Mouse (Mus musculus) midbrain, embryonic 16.5 days (tissue): Measurements from ENCODE around the gene Pbxip1. TPM values are rescaled to one million over a fixed set of nuclear protein-coding genes. Genes with fewer than 3 reads are reported as not detected.

ENCODE experiments used
- ATAC-seq: fragments of 200-750 bp; cut with Nextera tagmentation; 2 replicates; pipeline ENCODE4 v1.8.0; 2017; ENCODE audit warnings: moderate TSS enrichment
- H3K27ac ChIP-seq: fragments of 300-500 bp; sonication (generic); 2 replicates; pipeline ENCODE4 v1.5.1; 2014; ENCODE audit warnings: mild to moderate bottlenecking, low read length, mixed read lengths
- H3K27me3 ChIP-seq: fragments of 300-500 bp; sonication (generic); 2 replicates; pipeline ENCODE4 v1.6.1; 2014; ENCODE audit warnings: low read depth, low read length, mixed read lengths; ENCODE audit not compliant: control insufficient read depth, insufficient read depth
- H3K36me3 ChIP-seq: fragments of 300-500 bp; sonication (generic); 2 replicates; pipeline ENCODE4 v1.6.1; 2014; ENCODE audit warnings: mild to moderate bottlenecking, low read length, moderate library complexity, mixed read lengths; ENCODE audit not compliant: control insufficient read depth, insufficient read depth
- H3K4me1 ChIP-seq: fragments of 300-500 bp; sonication (generic); 2 replicates; pipeline ENCODE4 v1.6.1; 2014; ENCODE audit warnings: mild to moderate bottlenecking, low read length, mixed read lengths; ENCODE audit not compliant: control insufficient read depth, insufficient read depth
- H3K4me2 ChIP-seq: fragments of 300-500 bp; sonication (generic); 2 replicates; pipeline ENCODE4 v1.6.1; 2014; ENCODE audit warnings: mild to moderate bottlenecking, low read length, mixed read lengths
- H3K4me3 ChIP-seq: fragments of 300-500 bp; sonication (generic); 2 replicates; pipeline ENCODE4 v1.5.1; 2014; ENCODE audit warnings: low read depth, mild to moderate bottlenecking, low read length, moderate library complexity, mixed read lengths
- H3K9ac ChIP-seq: fragments of 300-500 bp; sonication (generic); 2 replicates; pipeline ENCODE4 v1.6.1; 2014; ENCODE audit warnings: low read depth, low read length, mixed read lengths
- H3K9me3 ChIP-seq: fragments of 300-500 bp; sonication (generic); replicated peaks from 2 replicates; pipeline ENCODE4 v1.6.1; 2014; ENCODE audit warnings: mild to moderate bottlenecking, low read length, mixed read lengths; ENCODE audit not compliant: control insufficient read depth, poor library complexity, severe bottlenecking
- WGBS: fragments of 180-500 bp; shearing (Covaris S2); extraction: QIAGEN DNeasy Blood & Tissue Kit; methylation state at CpG from one replicate; pipeline ENCODE4 v1.1.7; 2014; 5-methylcytosine and 5-hydroxymethylcytosine counted together
- polyA plus RNA-seq: library from polyadenylated mRNA; unstranded; fragments of >200 nt; fragmentation: Nextera tagmentation; extraction: Ambion mirVana; gene quantifications from 2 replicates; pipeline ENCODE4 v1.2.1, GENCODE M21; 2015

Gene Pbxip1
- polyA plus RNA-seq, 1 experiment from 2014 or later = 18.5 TPM

- Histone ChIP-seq H3K9me3 (no peaks in the 10 kb centered on the region), H3K27me3 (no peaks in the 10 kb centered on the region; the same call in none of the 2 replicates), H3K4me1 (no peaks in the 10 kb centered on the region), H3K4me2 (no peak overlapping the region), H3K36me3 (no peaks in the 10 kb centered on the region), H3K9ac (no peak overlapping the region), H3K4me3 (no peak overlapping the region), H3K27ac (no peak overlapping the region)
- ATAC-seq = no peak
- 53% methylated on average over 20 of the region's 20 CpGs for WGBS
These were observed 50.6 kb downstream of the Pbxip1 start for GRCm38 (mm10) chr3:89486916-89487702.

- no peak for ATAC-seq
- Histone ChIP-seq H3K27me3 (no peaks in the 10 kb centered on the region; the same call in none of the 2 replicates), H3K4me3 (no peak overlapping the region), H3K4me2 (no peak overlapping the region), H3K27ac (no peak overlapping the region), H3K9ac (no peak overlapping the region), H3K4me1 (no peaks in the 10 kb centered on the region), H3K9me3 (no peaks in the 10 kb centered on the region), H3K36me3 (no peaks in the 10 kb centered on the region)
- WGBS = 88% methylated on average over 3 of the region's 3 CpGs
These were observed 54.3 kb downstream of the Pbxip1 start for GRCm38 (mm10) chr3:89490790-89491189.

GRCm38 (mm10) chr3:89491559-89491958 lies 55.1 kb downstream of the Pbxip1 start:
- no peaks in the 10 kb centered on the region for H3K36me3 ChIP-seq
- no peak overlapping the region for H3K4me3 ChIP-seq
- H3K9me3 ChIP-seq = no peaks in the 10 kb centered on the region
- 90% methylated on average over 5 of the region's 5 CpGs for WGBS
- no peak for ATAC-seq
- no peak overlapping the region for H3K27ac ChIP-seq
- H3K27me3 ChIP-seq = no peaks in the 10 kb centered on the region; the same call in 1 of the 2 replicates
- H3K4me2 ChIP-seq = no peak overlapping the region
- H3K9ac ChIP-seq = no peak overlapping the region
- no peaks in the 10 kb centered on the region for H3K4me1 ChIP-seq

- H3K4me3 ChIP-seq = no peak overlapping the region
- H3K27ac ChIP-seq = no peak overlapping the region
- no peaks in the 10 kb centered on the region for H3K36me3 ChIP-seq
- H3K27me3 ChIP-seq = no peaks in the 10 kb centered on the region
- no peak for ATAC-seq
- H3K4me1 ChIP-seq = no peaks in the 10 kb centered on the region
- no peaks in the 10 kb centered on the region for H3K9me3 ChIP-seq
- H3K9ac ChIP-seq = no peak overlapping the region
- no peak overlapping the region for H3K4me2 ChIP-seq
- WGBS = 47% methylated on average over 8 of the region's 8 CpGs
These were observed 56.2 kb downstream of the Pbxip1 start for GRCm38 (mm10) chr3:89492701-89493151.

- no peaks in the 10 kb centered on the region for H3K36me3 ChIP-seq
- H3K27ac ChIP-seq = no peak overlapping the region
- no peak overlapping the region for H3K9ac ChIP-seq
- H3K4me2 ChIP-seq = no peak overlapping the region
- ATAC-seq = no peak
- 90% methylated on average over 5 of the region's 5 CpGs for WGBS
- H3K9me3 ChIP-seq = no peaks in the 10 kb centered on the region
- H3K4me1 ChIP-seq = no peaks in the 10 kb centered on the region
- H3K4me3 ChIP-seq = no peak overlapping the region
- H3K27me3 ChIP-seq = no peaks in the 10 kb centered on the region
These were observed 58.1 kb downstream of the Pbxip1 start for GRCm38 (mm10) chr3:89494630-89495029.

GRCm38 (mm10) chr3:89496366-89496765 lies 59.9 kb downstream of the Pbxip1 start:
- no peaks in the 10 kb centered on the region for H3K27me3 ChIP-seq
- 85% methylated on average over 3 of the region's 3 CpGs for WGBS

GRCm38 (mm10) chr3:89499696-89500095 lies 63.2 kb downstream of the Pbxip1 start:
- no peak overlapping the region for H3K4me3 ChIP-seq
- no peaks in the 10 kb centered on the region for H3K36me3 ChIP-seq
- H3K9me3 ChIP-seq = no peaks in the 10 kb centered on the region
- H3K4me2 ChIP-seq = no peak overlapping the region
- no peak overlapping the region for H3K9ac ChIP-seq
- H3K27ac ChIP-seq = no peak overlapping the region
- 37% methylated on average over 7 of the region's 7 CpGs for WGBS
- H3K27me3 ChIP-seq = no peaks in the 10 kb centered on the region
- no peaks in the 10 kb centered on the region for H3K4me1 ChIP-seq
- no peak for ATAC-seq

More at GRCm38 (mm10) chr3:89496366-89496765, 59.9 kb downstream of the Pbxip1 start:
- no peak for ATAC-seq
- Histone ChIP-seq H3K9ac (no peak overlapping the region), H3K27ac (no peak overlapping the region), H3K4me2 (no peak overlapping the region), H3K36me3 (no peaks in the 10 kb centered on the region), H3K9me3 (no peaks in the 10 kb centered on the region), H3K4me3 (no peak overlapping the region), H3K4me1 (no peaks in the 10 kb centered on the region)

Other genes starting within 250 kb of the Pbxip1 start
- gene Gba, start 233.8 kb upstream of the Pbxip1 start, polyA plus RNA-seq = 46.4 and 49.0 TPM in 2 replicates
- gene Thbs3, start 221.5 kb upstream of the Pbxip1 start, polyA plus RNA-seq = 52.2 and 53.6 TPM in 2 replicates
- 145 and 150 TPM in 2 replicates for gene Mtx1, start 209.6 kb upstream of the Pbxip1 start, polyA plus RNA-seq
- gene Muc1, start 207.6 kb upstream of the Pbxip1 start, polyA plus RNA-seq = 0.57 and 1.5 TPM in 2 replicates
- gene Krtcap2, start 190.7 kb upstream of the Pbxip1 start, polyA plus RNA-seq = 195 TPM in 2 replicates
- 90.3 and 91.2 TPM in 2 replicates for gene Trim46, start 190.4 kb upstream of the Pbxip1 start, polyA plus RNA-seq
- 60.4 and 64.5 TPM in 2 replicates for gene Dpm3, start 177.3 kb upstream of the Pbxip1 start, polyA plus RNA-seq
- 40.2 and 41.3 TPM in 2 replicates for gene Slc50a1, start 166.1 kb upstream of the Pbxip1 start, polyA plus RNA-seq
- gene Efna1, start 155.6 kb upstream of the Pbxip1 start, polyA plus RNA-seq = 6.8 and 7.4 TPM in 2 replicates
- gene Efna3, start 113.7 kb upstream of the Pbxip1 start, polyA plus RNA-seq = 40.5 and 59.0 TPM in 2 replicates
- 3.7 and 4.2 TPM in 2 replicates for gene Efna4, start 98.7 kb upstream of the Pbxip1 start, polyA plus RNA-seq
- gene Adam15, start 86.7 kb upstream of the Pbxip1 start, polyA plus RNA-seq = 60.6 and 78.2 TPM in 2 replicates
- gene Dcst2, start 74.7 kb upstream of the Pbxip1 start, polyA plus RNA-seq = 0.09 and 0.25 TPM in 2 replicates
- gene Dcst1, start 71.5 kb upstream of the Pbxip1 start, polyA plus RNA-seq = 0.96 and 0.98 TPM in 2 replicates
- 0.49 and 0.61 TPM in 2 replicates for gene Zbtb7b, start 41.9 kb upstream of the Pbxip1 start, polyA plus RNA-seq
- gene Lenep, start 33.9 kb upstream of the Pbxip1 start, polyA plus RNA-seq = 1.4 TPM in 1 of 2 replicates, not detected in the other
- 35.4 and 39.1 TPM in 2 replicates for gene Flad1, start 24.8 kb upstream of the Pbxip1 start, polyA plus RNA-seq
- 77.1 and 86.2 TPM in 2 replicates for gene Cks1b, start 18.3 kb upstream of the Pbxip1 start, polyA plus RNA-seq
- 13.2 and 14.9 TPM in 2 replicates for gene Shc1, start 18.3 kb upstream of the Pbxip1 start, polyA plus RNA-seq
- 47.6 and 48.7 TPM in 2 replicates for gene Pygo2, start 6.5 kb upstream of the Pbxip1 start, polyA plus RNA-seq
- 129 and 142 TPM in 2 replicates for gene Pmvk, start 17.8 kb downstream of the Pbxip1 start, polyA plus RNA-seq
- gene Kcnn3, start 83.5 kb downstream of the Pbxip1 start, polyA plus RNA-seq = 9.2 and 10.0 TPM in 2 replicates